Mouse (Mus musculus): ENCODE measurements around the gene Gm47985. TPM values are rescaled to one million over a fixed set of nuclear protein-coding genes. Genes with fewer than 3 reads are reported as not detected.

Gene Gm47985
- total RNA-seq, 2 experiments from 2014 or later, result not detected

DNA sequence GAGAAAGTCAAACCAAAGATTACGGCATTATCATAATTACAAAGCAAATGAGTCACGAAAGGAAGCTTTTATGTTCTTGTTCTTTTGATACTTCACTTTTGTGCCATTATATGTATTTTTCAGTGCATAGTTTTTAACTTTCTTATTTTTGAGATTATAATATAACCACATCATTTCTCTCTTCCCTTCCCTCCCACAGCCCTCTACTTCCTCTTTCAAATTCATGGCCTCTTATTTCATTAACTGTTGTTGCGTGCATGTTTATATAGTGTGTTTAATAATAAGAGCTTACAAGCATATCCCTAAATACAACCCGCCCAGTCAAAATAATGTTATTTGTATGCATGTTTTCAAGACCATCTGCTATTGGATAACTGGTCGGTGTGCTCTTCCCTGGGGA, 36.7 kb downstream of the Gm47985 start:
- DNase-seq (ENCODE audit: low spot score in 2 of 2), result no peak

DNA sequence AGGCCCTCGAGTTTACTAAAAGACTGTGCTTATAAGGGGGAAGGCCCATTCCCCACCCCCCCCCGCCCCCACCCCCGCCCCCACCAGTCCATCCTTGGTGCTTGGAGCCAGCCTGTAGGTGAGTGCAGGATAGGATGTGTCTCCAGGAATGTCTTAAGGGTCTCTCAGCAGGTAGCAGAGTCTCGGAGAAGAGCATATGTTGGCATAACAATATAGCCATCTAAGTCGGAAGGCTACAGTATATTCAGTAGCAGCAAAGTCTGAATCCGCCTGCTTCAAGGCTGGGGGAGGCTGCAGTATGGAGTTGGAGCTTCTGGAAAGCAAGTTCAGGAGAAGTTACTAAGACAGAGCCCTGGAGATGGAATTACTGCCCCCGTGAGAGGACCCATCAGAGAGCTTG, 37.8 kb downstream of the Gm47985 start:
- no peak for DNase-seq (ENCODE audit: low spot score in 2 of 2)

DNA sequence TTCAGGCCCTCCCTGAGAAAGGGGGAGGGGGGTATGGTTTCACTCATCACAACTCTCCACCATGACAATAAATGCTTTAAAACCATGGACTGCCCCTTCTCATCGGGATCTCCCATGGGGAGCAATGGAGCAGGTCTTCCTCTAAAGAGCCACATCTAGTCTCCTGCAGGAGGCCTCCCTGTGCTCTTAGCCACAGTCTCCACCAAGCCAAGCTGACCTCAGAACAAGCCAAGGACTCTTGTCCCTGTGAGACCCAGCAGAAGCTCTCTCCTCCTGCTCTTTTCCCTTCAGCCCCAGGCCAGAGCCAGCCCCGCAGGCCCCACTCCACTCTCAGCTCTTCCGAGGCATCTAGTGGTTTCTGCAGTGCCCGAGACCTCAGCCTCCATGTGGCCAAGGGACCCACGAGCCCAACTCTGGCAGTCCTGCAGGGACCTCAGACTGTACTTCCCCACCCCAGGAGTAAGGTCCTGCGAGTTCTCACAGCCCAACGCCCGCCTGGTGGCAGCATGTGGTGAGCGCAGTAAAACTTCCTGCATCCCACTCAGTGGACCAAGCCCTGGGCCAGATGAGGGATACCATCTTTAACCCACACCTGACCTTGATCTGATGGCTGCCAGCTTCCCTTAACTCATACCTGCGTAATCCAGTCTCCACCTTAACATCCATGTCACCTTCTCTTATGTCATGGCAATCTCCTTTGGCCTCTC, 40.4 kb downstream of the Gm47985 start:
- DNase-seq (ENCODE audit: low spot score in 2 of 2), result no peak

DNA sequence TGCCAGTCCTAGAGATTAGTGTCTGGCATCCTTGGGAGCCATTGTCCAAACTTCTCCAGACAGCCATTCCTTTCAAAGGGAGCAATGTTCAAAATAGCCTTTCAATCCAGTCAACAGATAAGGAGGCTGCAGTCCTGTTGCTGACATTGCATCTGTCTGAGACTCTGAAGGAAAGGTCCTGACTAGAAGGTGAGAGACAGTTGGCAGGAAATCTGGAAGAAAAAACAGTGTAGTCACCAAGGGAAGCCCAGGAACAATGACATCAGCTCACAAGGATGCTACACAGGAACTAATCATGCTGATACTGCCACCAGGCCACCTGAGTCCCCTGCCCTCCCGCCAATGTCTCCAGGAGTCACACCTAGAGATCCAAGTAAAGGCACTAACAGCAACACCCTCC, 41.0 kb downstream of the Gm47985 start:
- DNase-seq (ENCODE audit: low spot score in 2 of 2), result no peak

DNA sequence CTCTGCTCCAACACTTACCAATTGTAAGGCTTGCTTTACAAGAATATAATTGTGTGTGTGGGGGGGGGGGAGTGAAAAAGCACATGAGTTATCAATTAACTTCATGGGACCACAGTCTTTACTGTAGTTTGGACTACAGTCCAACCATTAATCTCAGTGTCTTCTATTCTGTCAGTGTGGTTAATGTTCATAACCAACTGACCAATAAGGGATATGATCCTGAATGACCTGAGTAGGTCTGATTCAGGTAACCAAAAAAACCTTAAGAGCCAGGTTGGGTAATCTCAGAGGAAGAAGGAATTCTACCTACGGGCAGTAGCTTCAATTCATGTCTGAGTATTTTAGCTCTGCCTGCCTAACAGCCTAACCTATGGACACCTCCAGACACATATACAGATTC, 42.2 kb downstream of the Gm47985 start:
- no peak for DNase-seq (ENCODE audit: low spot score in 2 of 2)

DNA sequence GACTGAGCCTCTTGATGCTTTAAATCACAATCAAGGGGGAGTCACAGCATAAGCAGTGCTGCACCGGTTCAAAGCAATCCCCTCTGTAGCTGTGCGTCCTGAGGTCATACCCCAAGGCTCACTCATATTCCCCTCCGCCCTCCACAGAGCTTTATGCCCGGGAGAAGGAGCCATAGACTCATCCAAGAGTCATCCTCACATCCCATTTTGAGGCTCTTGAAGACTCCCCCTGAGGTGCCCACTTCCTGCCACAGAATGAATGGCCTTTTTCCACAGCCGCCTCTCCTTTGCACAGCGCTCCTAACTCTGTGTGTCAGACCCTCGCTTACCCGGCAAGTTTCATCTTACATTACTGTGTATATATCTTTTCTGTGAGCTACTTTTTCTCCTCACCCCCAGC, 45.2 kb downstream of the Gm47985 start:
- no peak for DNase-seq (ENCODE audit: low spot score in 2 of 2)

DNA sequence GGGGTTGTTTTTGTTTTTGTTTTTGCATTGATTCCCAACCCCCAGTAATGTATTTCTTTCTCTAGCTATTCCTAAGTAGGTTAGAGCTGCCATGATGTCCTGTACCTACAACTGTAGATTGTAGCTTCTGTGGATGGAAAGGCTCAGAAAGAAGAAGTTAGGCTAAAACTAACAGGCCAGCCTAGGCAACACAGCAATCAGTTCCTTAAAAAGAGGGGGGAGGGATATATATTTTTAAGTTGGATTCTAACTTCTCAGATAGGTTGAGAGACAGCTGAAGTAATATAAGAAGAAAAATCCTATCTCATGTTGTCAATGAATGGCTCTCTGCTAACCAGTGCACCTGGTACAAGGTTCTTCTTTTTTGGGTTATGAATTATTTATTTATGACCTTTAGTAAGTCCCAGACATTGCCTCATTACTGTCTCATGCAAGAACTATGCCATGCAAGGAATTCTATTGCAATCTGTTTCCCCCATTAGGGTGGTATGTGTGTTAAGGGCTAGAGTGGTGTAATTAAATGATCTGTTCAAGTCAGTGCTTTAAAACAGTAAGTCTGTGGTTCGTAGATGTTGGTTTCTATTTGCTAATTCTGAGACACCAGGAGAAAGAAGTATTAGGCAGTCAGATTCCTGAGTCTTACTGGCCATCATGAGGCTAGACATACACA, 46.1 kb downstream of the Gm47985 start:
- no peak for DNase-seq (ENCODE audit: low spot score in 2 of 2)

DNA sequence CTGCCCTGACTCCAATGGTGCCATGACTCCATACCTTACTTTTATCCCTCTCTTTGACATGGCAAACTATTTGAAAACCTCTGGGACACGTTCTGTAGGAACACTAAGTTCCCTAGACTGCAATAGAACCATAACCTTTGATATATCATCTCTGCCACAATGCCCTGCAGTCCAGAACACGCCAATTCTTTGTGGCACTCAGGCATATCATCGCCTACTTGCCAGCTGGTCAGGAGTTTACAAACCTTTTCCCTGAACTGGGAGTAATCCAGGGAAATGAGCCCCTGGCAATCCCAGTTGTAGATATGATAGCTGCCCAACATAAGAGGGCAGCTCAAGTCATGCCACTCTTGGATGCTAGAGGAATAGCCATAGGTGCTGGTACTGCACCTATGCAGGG, 50.0 kb downstream of the Gm47985 start:
- no peak for DNase-seq (ENCODE audit: low spot score in 2 of 2)

DNA sequence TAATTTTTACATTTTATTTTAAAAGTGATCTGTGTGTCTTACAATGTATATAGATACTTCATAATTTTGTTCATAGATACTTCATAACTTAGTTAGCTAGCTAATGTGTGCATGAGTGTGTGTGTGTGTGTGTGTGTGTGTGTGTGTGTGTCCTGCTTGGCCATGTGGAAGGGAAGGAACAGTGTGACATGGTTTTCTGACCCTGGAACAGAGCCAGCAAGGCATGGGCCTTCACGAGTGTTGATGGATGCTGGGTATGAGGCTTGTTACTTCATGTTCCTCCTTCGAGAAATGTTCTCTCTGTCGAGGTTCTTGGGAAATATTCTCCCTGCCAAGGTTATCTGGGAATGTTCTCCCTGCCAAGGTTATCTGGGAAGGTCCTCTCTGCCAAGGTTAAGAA, 51.4 kb downstream of the Gm47985 start:
- DNase-seq (ENCODE audit: low spot score in 2 of 2), result no peak

Other genes with a start within 250 kb of the Gm47985 start
- gene Hmcn1, start 189.1 kb upstream of the Gm47985 start, total RNA-seq (2021), result 1 to 10 TPM; 1.5 to 2.1 TPM
- not detected for gene Gm8947, start 9.8 kb downstream of the Gm47985 start, total RNA-seq (2021)
- gene Gm47995, start 15.9 kb downstream of the Gm47985 start, total RNA-seq (2021), result not detected
- gene 3110040M04Rik, start 21.6 kb downstream of the Gm47985 start, total RNA-seq (2021), result not detected
- not detected for gene Gm47996, start 27.6 kb downstream of the Gm47985 start, total RNA-seq (2021)
- 10 to 100 TPM; 88.5 to 88.7 TPM for gene Ivns1abp, start 161.9 kb downstream of the Gm47985 start, total RNA-seq (2021)
- 10 to 100 TPM; 15.4 to 17.1 TPM for gene Swt1, start 245.9 kb downstream of the Gm47985 start, total RNA-seq (2021)
- gene Trmt1l, start 246.0 kb downstream of the Gm47985 start, total RNA-seq (2021), result 10 to 100 TPM; 31.2 to 35.2 TPM

Measured in layer of hippocampus, adult 18-20 months (tissue).